Mouse (Mus musculus) retina, postnatal 1 day (tissue): ENCODE results near the gene Hscb.

Experiments used
- DNase-seq: peaks from one replicate; pipeline ENCODE4 v3.0.0-alpha.2; 2012

Gene Hscb

GRCm38 (mm10) chr5:110831036-110831720 is 8.4 kb downstream of the Hscb start:
- no peak for DNase-seq

DNA sequence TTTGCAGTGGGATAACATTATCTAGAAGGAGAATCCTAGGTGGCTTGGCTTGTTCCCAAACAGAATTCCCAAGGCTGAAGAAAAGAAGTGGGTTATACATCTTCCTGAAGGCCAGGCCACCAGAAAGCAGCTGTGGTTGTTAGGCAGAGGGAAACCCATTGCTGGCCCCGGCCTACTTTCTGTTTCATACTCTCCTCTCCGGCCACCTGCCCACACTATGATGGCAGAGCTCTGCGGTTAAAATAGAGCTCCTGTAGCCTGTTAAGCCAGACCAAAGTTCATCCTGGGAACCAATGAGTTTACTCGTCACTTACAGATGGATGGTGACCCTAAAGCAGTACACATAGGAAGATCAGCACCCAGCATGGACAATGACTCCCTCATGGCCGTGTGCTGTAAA is 12.0 kb downstream of the Hscb start:
- no peak for DNase-seq

DNA sequence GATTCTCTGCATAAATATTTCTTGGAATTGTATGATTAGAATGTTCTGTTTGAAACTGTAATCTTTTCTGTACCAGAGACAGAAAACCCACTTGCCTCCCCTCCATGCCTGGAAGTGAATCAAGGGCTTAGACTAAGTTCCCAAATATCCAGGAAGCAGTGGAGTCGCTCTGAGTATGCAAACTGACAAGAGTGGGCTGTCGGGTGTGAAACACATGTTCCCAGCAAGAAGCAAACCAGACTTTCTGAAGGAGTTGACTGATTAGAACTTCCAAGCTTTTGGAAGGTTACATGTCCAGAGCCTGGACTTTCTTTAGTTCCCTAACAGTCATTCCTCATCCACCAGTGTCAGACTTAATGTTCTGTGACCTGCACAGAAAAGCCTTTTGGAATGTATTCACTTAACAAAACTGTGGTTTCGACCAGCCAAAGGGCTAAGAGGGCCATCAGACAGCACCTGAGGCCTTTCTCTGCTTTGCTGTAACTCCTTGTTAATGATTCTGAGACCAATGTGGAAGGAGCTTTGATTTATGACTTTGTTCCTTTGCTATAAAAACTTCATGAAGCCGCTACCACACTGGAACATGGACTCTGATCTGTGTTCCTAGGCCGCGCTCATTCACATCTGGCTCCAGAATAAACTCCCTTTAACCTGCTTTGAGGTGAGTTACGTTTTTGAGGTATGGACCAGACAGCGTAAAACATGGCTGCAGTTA is 12.6 kb downstream of the Hscb start:
- DNase-seq = no peak

- DNase-seq = no peak
Observed at GRCm38 (mm10) chr5:110824421-110824820, 15.2 kb downstream of the Hscb start.

- DNase-seq = peak; percentile 99
Observed at GRCm38 (mm10) chr5:110809667-110810325, 29.8 kb downstream of the Hscb start, which contains the start of gene Ulk1. Gene Ulk1, minus strand, starts transcription at chr5:110810097.

GRCm38 (mm10) chr5:110808821-110809666 is 30.5 kb downstream of the Hscb start:
- DNase-seq = peak; percentile 54

- DNase-seq = peak; percentile 90
Observed at GRCm38 (mm10) chr5:110808061-110808631, 31.4 kb downstream of the Hscb start.

- DNase-seq = no peak
Observed at GRCm38 (mm10) chr5:110807453-110807852, 32.1 kb downstream of the Hscb start.

DNA sequence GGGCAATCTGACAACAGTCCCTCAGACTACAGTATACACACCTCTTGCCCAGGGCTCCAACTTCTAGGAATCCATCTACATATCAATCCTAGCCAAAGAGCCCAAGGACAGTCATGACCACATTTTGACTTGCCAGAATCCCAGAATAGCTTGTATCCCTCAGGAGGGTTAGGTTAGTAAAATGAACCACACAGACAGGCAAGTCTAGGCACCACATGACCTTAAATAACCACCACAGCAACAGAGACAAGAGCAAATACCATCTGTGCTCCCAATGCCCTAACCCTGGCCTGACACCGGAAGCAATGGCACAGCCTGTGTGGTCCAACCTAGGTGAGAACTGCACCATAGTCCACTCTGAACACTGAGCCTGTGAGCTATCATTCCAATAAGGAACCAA is 32.9 kb downstream of the Hscb start:
- DNase-seq = no peak

DNA sequence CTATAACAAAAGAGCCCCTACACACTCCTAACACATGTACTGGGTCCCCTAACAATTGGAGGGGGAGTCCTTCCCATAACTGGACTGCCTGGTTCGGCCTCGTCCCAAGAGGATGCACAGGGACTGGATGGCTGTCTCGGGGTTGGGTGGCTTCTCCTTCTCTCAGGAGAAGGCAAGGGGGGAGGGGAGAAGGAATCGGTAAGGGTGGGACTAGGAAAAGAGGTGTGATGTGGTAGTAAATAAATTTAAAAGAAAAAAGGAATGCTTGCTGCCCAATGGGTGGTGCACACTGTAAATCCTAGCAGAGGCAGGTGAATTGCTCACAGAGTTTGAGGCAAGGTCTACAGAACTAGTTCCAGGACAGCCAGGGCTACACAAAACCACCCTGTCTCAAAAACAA is 33.4 kb downstream of the Hscb start:
- DNase-seq = no peak

- DNase-seq = no peak
Observed at GRCm38 (mm10) chr5:110804012-110804743, 35.4 kb downstream of the Hscb start.

DNA sequence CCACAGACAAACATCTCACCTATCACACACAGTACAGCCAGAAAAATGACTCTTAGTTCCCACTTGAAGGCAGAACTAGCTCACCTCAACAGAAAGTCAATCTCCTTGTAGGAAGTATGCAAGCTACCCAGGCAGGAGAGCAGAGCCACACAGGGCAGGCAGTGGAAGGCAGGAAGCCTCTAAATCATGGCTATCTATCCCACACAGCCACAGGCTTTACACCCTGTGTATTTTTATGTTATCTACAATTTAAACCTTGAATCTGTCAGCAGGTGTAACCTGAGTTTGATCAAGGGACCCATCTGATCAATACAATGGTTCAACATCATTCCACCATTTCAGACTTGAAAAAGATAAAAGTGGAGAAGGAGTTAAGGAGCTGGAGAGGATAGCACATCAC is 36.8 kb downstream of the Hscb start:
- no peak for DNase-seq

DNA sequence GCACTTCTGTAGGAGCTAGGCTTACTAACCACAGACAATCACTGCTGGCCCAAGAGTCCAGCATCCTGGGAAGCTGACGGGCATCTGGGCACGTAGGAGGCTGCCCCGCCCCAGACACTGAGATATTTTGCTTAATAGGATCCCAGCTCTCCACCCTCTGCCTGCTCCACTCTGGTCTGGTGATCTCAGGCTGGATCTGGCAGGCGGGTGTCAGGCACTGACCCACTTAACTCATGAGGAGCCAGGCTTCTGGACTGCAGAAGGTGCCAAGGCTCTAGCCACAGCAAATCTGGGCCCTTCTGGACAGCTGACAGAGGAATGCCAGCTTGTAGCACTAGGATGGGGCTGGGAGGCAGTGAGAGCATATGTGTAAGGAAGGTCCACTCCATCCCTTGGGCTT is 37.4 kb downstream of the Hscb start:
- peak; percentile 50 for DNase-seq

DNA sequence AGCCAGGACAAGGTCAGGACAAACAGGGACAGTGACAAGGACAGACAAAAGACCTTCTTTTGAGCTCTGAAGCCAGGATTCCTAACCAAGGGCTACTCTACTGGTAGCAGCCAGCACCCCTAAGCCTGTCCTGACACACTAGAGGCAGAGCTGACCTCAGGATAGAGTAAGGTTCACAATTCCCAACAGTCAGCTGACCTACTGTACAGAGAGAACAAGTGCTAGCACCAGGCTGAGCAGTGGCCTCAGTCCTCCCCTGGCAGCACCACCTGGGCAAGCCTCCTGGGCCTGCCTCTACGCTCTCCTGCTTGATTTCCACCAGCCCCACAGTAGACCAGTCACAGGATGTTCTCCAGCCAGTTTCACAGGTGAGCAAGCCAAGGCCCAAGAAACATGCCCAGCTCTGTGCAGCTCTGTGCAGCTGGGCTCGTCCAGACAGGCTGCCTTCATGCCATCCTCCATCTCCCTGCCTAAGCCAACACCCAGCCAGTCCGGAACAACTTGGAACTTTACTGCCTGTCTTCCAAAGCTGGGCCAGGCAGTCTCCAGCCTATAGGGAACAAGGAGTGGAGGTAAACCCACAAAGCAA is 38.4 kb downstream of the Hscb start:
- no peak for DNase-seq

GRCm38 (mm10) chr5:110797696-110798095 is 41.9 kb downstream of the Hscb start:
- peak; percentile 43 for DNase-seq

DNA sequence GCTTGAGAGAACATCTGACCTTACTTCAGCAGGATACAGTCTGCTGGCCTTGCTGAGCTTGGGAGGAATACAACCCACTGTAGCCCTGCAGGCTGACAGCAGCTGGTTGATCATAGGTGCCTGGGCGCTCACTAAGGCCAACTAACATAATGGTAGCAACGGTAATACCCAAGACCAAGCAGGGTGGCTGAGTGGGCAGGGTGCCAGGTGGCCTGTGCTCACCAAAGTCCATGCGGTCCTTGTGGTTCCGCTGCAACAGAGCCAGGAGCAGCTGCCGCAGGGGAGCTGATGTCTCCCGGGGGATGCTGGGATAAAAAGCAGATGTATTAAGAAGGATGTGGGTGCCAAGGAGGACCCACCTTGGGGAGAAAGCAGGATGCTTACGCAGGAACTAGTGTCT is 45.2 kb downstream of the Hscb start:
- DNase-seq = no peak

DNA sequence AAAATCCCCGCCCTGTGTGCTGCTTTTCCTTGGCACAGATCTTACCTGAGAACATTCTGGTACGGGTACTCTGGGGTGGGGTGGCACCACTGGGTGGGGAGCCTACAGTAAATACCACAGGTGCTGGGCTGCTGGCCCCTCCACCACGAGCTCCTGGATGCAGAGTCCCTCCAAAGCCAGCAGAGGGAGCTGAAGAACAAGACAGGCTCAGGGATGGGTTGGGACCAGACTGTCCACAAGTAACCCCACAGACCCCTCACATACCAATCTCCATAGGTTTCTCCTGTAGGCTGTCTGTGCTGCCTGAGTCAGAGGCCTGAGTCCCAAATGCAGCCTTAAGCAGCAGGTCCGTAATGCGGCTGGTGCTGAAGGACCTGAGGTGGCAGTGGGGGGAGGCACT is 50.9 kb downstream of the Hscb start:
- peak; percentile 76 for DNase-seq

DNA sequence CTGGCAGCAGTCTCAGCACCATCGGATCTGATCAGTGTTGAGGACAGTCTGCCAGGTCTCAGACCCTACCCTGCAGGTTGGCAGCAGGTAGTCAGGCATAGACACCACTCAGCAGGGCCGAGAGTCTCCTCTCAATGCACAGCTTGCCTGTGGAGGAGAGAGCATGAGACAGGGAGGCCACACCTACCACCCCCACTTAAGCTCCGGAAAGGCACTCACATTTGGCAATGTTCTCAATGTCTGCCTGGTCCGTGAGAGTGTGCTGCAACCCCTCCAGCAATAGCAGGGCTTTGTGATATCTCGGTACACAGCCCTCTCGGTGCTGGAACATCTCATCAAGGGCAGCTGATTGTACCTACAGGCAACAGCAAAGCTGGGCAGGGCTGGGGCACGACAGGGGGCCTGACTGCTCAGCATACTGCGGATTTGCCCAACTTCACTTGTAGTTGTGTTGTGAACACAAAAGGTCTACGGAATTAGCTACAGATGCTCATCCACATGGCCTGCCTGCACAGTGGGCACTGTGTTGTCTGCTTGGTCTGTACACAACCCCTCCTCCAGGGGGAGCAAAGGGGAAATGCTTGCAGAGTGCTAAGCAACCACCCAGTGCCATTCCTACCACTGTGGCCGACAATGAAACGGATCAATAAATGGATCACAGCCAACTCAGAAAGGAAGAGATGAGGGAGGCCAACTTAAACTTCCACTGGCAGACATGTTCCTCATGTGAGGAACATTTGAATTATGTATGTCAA is 53.3 kb downstream of the Hscb start:
- DNase-seq = peak; percentile 21

DNA sequence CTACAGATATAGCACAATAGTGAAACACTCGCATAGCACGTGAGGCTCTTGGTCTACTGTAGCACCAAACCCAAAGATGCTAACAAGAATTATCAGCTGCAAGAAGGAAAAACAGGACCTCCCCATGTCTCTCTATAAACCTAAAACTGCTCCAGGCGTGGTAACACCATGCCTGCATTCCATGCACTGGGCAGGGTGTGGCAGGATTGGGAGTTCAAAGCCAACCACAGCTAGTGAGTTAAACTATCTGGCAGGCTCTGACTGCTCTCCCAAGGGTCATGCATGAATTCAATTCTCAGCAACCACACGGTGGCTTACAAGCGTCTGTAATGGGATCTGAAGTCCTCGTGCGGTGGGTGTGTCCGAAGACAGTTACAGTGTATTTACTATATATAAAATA is 56.4 kb downstream of the Hscb start:
- no peak for DNase-seq

- no peak for DNase-seq
Observed at GRCm38 (mm10) chr5:110781529-110782238, 57.9 kb downstream of the Hscb start.
